ENCODE assay signal across 21 mouse cellular contexts in the genomic region with DNA sequence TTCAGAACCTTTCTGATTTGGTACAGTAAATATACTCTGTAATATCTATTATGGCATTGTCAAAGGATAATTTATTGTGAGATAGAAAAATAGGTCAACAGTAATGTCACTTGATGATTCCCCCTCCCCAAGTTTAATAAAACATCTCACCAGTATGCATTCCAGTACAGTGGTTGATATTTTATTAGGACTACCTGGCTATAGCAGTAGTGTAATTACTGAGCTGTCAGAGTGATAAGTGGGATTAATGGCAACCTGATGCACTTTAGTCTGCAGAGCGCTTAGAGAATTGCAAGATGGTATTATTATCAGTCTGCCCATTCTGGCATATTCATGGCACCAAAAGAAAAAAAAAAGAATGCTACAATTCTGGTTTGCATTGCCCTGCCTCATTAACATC.
"Had no signal": no experiment of that assay in that cellular context is flagged by ENCODE, and none has a peak within 500 bp of the region (broad histone marks: within the 10 kb centered on the region; RNA-seq: fewer than 3 reads in every experiment).

No protein-coding gene starts in this region.

- H3K27ac ChIP-seq: kidney, postnatal 0 days; layer of hippocampus, adult 2 months; limb, embryonic 10.5 days; limb, embryonic 13.5 days; liver, embryonic 12.5 days; liver, embryonic 15.5 days; lung, embryonic 15.5 days; midbrain, embryonic 10.5 days had no signal

- H3K36me3 ChIP-seq: limb, embryonic 10.5 days; limb, embryonic 13.5 days; liver, embryonic 12.5 days; liver, embryonic 15.5 days; lung, embryonic 15.5 days; midbrain, embryonic 10.5 days had no signal

- H3K4me1 ChIP-seq: limb, embryonic 10.5 days; limb, embryonic 13.5 days; liver, embryonic 12.5 days; liver, embryonic 15.5 days; lung, embryonic 15.5 days; megakaryocyte, embryonic 14.5 days; midbrain, embryonic 10.5 days had no signal

- H3K27me3 ChIP-seq: limb, embryonic 13.5 days; liver, embryonic 12.5 days; liver, embryonic 15.5 days; lung, embryonic 15.5 days; megakaryocyte, embryonic 14.5 days had no signal

- H3K9me3 ChIP-seq: limb, embryonic 10.5 days; limb, embryonic 13.5 days; liver, embryonic 12.5 days; liver, embryonic 15.5 days; lung, embryonic 15.5 days; megakaryocyte, embryonic 14.5 days; midbrain, embryonic 10.5 days had no signal

- H3K9ac ChIP-seq: limb, embryonic 13.5 days; liver, embryonic 12.5 days; liver, embryonic 15.5 days; lung, embryonic 15.5 days had no signal

- H3K4me3 ChIP-seq: layer of hippocampus, adult 2 months; limb, embryonic 10.5 days; limb, embryonic 13.5 days; liver, embryonic 12.5 days; liver, embryonic 15.5 days; lung, embryonic 15.5 days; megakaryocyte, embryonic 14.5 days; midbrain, embryonic 10.5 days had no signal

- DNase-seq: kidney, adult 2 months; kidney, postnatal 25 days; layer of hippocampus, adult 9-11 months; liver; lung, adult 18-20 months; lung, postnatal 10 days; lung, postnatal 36 days; retina, postnatal 1 day; right cerebral cortex, postnatal 25 days; thymus, adult 18-20 months; thymus, postnatal 36 days had no signal

- H3K4me2 ChIP-seq: limb, embryonic 13.5 days; liver, embryonic 12.5 days; liver, embryonic 15.5 days; lung, embryonic 15.5 days had no signal

- ATAC-seq: liver, embryonic 12.5 days; midbrain, embryonic 16.5 days had no signal
